Mouse (Mus musculus) left cerebral cortex, adult 2 months (tissue): ENCODE measurements around the gene Zmym6. TPM values are rescaled to one million over a fixed set of nuclear protein-coding genes. Genes with fewer than 3 reads are reported as not detected.

Experiments used
- DNase-seq, 2 experiments: peaks; one replicate each; pipeline ENCODE4 v3.0.0; 2021 to 2022; ENCODE audit warnings: low spot score in 2 of 2, mixed read lengths in 1 of 2; ENCODE audit errors: extremely low spot score in 1 of 2
- H3K27ac ChIP-seq: fragments of 200-600 bp; 2 replicates; pipeline ENCODE4 v1.8.1; 2022
- H3K4me3 ChIP-seq: fragments of 200-600 bp; 2 replicates; pipeline ENCODE4 v1.8.1; 2022
- CTCF ChIP-seq: fragments of 200-600 bp; IDR thresholded peaks from 2 replicates; pipeline ENCODE4 v1.8.1; 2022; ENCODE audit warnings: antibody characterized with exemption, mild to moderate bottlenecking, moderate library complexity
- intact Hi-C: fragments of 180-260 bp; cut with DNase I; formaldehyde crosslinking; loops from one replicate; pipeline ENCODE4 v1.15.1; 2025
- total RNA-seq, 2 experiments: library from RNA; stranded (reverse); gene quantifications; 2 replicates each; pipeline ENCODE4 v1.2.3; 2021

Gene Zmym6
- total RNA-seq, 2 experiments from 2014 or later = 31.8 to 35.8 TPM

- no peak for DNase-seq
- no peak for TF ChIP-seq CTCF
- Histone ChIP-seq H3K4me3 (no peak overlapping the region), H3K27ac (no peak overlapping the region)
- intact Hi-C loops = no loop called here
These were observed 57.5 kb downstream of the Zmym6 start for GRCm38 (mm10) chr4:127134687-127135086.

- TF ChIP-seq CTCF = no peak
- no peak overlapping the region for H3K27ac ChIP-seq
- H3K4me3 ChIP-seq = no peak overlapping the region
- no peak for DNase-seq
- intact Hi-C loops = no loop called here
These were observed 60.4 kb downstream of the Zmym6 start for GRCm38 (mm10) chr4:127137591-127137990.

GRCm38 (mm10) chr4:127138486-127138885, 61.3 kb downstream of the Zmym6 start:
- no peak for TF ChIP-seq CTCF
- Histone ChIP-seq H3K4me3 (no peak overlapping the region), H3K27ac (no peak overlapping the region)
- intact Hi-C loops = no loop called here
- no peak for DNase-seq

GRCm38 (mm10) chr4:127150031-127150430, 72.8 kb downstream of the Zmym6 start:
- intact Hi-C loops = loop anchor here (5.0 kb wide), 1 partner anchor 147 kb away; no protein-coding TSS in a partner anchor
- no peak for DNase-seq
- Histone ChIP-seq H3K27ac (no peak overlapping the region), H3K4me3 (no peak overlapping the region)
- TF ChIP-seq CTCF = no peak

- intact Hi-C loops = loop anchor here (5.0 kb wide), 1 partner anchor 144 kb away; no protein-coding TSS in a partner anchor
- no peak for TF ChIP-seq CTCF
- Histone ChIP-seq H3K4me3 (no peak overlapping the region), H3K27ac (no peak overlapping the region)
- no peak for DNase-seq
These were observed 76.2 kb downstream of the Zmym6 start for GRCm38 (mm10) chr4:127153345-127153744.

- H3K27ac ChIP-seq = no peak overlapping the region
- no peak; the same call in 1 of the 2 replicates for TF ChIP-seq CTCF
- no peak for DNase-seq
- no peak overlapping the region for H3K4me3 ChIP-seq
- intact Hi-C loops = no loop called here
These were observed 78.6 kb downstream of the Zmym6 start for GRCm38 (mm10) chr4:127155757-127156156.

- TF ChIP-seq CTCF = no peak
- Histone ChIP-seq H3K27ac (no peak overlapping the region), H3K4me3 (no peak overlapping the region)
- intact Hi-C loops = no loop called here
- no peak for DNase-seq
These were observed 80.6 kb downstream of the Zmym6 start for GRCm38 (mm10) chr4:127157746-127158145.

- intact Hi-C loops = no loop called here
- TF ChIP-seq CTCF = no peak
- Histone ChIP-seq H3K4me3 (no peak overlapping the region), H3K27ac (no peak overlapping the region)
- DNase-seq = no peak
These were observed 86.7 kb downstream of the Zmym6 start for GRCm38 (mm10) chr4:127163926-127164325.

GRCm38 (mm10) chr4:127167096-127167495, 89.9 kb downstream of the Zmym6 start:
- Histone ChIP-seq H3K4me3 (no peak overlapping the region), H3K27ac (no peak overlapping the region)
- intact Hi-C loops = loop anchor here (5.0 kb wide), 1 partner anchor 40 kb away; no protein-coding TSS in a partner anchor
- DNase-seq = no peak
- no peak for TF ChIP-seq CTCF

GRCm38 (mm10) chr4:127167731-127168130, 90.5 kb downstream of the Zmym6 start:
- no peak for DNase-seq
- no peak for TF ChIP-seq CTCF
- Histone ChIP-seq H3K27ac (peak overlapping the region; percentile 99), H3K4me3 (peak overlapping the region; percentile 77)
- intact Hi-C loops = loop anchor here (2.0 to 5.0 kb wide), 2 partner anchors 40 to 91 kb away; partner anchors contain the start of gene Zmym6

GRCm38 (mm10) chr4:127168211-127168913, 91.2 kb downstream of the Zmym6 start:
- intact Hi-C loops = loop anchor here (2.0 to 5.0 kb wide), 2 partner anchors 41 to 92 kb away; partner anchors contain the start of gene Zmym6
- no peak; the same call in 1 of the 2 replicates for TF ChIP-seq CTCF
- DNase-seq = peak; percentile 62 to 69
- peak overlapping the region; percentile 77 for H3K4me3 ChIP-seq
- peak overlapping the region; percentile 99 for H3K27ac ChIP-seq

GRCm38 (mm10) chr4:127168914-127169345, 91.7 kb downstream of the Zmym6 start, which contains the start of gene Dlgap3:
Gene Dlgap3 (plus strand): TSS chr4:127169204.
- TF ChIP-seq CTCF = no peak
- intact Hi-C loops = loop anchor here (2.0 to 5.0 kb wide), 2 partner anchors 42 to 92 kb away; partner anchors contain the start of gene Zmym6
- Histone ChIP-seq H3K27ac (peak within 1 kb of the TSS; percentile 99), H3K4me3 (peak within 1 kb of the TSS; percentile 77)
- peak in 1 of 2 experiments; percentile 63 for DNase-seq
